Mouse (Mus musculus) G1E-ER4 (cell line): ENCODE data around the gene Shroom3. TPM values are rescaled to one million over a fixed set of nuclear protein-coding genes. Genes with fewer than 3 reads are reported as not detected.

ENCODE experiments used
- GATA1 ChIP-seq: IDR thresholded peaks from one replicate; pipeline ENCODE4 v1.8.0; 2012; ENCODE audit warnings: low read length, inconsistent platforms
- polyA plus RNA-seq: library from polyadenylated mRNA; stranded (reverse); fragments of >175 nt; gene quantifications from 2 replicates; pipeline ENCODE4 v1.2.3, GENCODE M21; 2012

Shroom3 gene
- polyA plus RNA-seq, 1 experiment, result not detected

DNA sequence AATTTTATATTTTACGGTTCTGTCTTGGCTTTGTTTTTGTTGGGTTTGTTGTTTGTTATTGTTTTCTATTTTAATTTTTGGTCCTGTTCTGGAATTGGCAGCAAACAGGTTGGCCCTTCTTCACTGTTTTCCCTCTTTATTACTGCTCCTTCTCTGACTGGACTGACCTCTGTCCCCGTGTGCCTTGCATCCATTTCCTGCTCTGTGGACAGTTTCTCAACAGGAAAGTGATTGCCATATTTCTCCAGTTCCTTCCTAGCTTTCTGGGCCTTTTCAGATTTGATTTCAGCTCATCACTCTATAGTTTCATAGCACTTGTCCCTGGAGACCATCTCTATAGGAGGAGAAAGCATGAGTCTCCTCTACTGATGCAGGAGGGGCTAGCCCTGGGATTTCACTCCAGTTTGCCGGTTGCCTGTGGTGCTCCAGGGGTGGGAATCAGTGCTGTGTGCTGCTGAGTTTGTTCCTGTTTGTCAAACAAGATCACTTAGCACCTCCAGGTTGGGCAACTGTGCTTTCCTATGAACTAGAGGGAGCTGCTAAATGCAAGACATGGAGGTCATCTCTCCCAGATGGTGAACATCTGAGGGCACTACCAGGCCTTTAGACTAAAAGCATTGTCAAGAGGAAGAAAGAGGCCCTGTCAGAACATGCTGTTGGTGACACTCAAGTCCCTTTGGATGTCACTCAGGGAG, 34.6 kb downstream of the Shroom3 start:
- TF ChIP-seq GATA1, result no peak

DNA sequence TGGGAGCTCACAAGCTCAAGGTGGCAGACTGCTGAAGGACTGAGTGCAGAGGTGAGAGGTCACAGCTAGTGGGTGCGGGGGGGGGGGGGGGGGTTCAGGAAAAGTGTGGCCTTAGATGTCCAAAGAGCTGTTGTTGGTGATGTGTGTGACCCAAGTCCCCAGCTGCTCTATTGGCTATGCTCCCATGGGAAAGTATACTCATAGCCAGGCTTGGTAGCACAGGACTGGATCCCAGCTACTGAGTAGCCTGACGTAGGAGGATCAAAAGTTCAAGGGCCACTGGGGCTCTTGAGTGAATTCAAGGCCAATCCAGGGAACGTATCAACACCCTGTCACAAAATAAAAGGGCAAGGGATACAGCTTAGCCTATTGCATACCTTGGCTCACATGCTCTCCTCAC, 35.6 kb downstream of the Shroom3 start:
- TF ChIP-seq GATA1, result no peak

DNA sequence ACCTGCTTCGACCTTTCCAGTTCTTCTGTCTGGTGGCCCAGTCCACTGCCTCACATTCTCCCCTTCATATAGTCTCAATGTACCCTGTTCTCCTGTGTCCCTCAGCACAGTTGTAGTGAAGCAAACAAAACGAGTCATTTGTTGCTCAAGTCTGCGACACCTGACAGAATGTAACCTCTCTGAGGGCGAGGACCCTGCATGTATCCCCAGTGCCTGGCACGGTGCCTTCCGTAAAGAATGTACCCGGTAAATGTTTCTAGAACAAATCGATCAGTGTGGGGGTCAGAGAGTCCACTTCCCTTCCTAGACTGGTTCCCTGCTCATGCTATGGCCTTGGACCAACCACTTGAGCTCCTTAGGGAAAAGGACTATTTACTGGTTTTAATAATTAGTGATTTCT, 38.4 kb downstream of the Shroom3 start:
- no peak for TF ChIP-seq GATA1

DNA sequence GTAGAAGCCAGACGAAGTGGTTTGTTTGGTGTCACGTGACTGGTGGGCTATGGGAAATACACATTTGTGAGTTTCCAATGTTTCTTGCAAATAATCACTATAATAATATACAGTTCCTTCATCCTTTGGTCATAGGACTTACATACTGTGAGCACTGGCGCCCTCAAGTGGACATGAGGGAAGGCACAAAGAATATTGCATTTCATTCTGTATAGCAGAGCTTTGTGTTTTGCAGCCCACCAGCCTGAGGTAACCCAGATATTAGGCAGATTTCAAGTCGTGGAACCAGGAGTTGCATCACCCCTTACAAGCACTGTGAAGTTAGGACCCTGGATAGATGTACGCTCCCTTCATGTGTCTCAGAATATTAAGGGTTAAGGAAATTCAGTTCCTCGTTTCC, 42.7 kb downstream of the Shroom3 start:
- no peak for TF ChIP-seq GATA1

DNA sequence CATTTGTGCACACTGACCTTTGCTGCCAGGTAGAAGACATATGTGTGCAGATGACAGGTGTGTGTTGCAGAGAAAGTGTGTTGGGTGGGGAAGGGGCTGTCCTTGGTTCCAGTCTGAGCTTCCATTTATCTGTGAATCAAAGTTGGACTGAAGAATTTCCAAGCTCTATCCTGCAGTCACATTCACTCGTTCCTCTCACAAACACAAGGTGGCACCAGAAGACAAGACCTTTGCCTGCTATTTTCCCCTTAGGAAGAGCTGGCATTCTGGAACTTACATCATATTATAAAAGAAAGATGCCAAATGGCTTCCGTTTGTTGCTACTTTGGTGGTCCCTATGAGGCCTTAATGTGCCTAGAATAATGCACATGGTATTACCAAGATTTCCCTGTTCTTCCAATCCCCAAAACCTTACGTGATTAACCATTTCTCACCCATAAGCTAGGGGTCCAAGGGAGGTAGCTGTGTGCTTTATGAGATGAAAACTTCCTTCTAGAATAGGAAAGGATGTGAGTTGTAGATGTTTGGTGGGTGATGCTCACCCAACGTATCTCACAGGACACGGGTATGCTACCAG, 45.1 kb downstream of the Shroom3 start:
- no peak for TF ChIP-seq GATA1

DNA sequence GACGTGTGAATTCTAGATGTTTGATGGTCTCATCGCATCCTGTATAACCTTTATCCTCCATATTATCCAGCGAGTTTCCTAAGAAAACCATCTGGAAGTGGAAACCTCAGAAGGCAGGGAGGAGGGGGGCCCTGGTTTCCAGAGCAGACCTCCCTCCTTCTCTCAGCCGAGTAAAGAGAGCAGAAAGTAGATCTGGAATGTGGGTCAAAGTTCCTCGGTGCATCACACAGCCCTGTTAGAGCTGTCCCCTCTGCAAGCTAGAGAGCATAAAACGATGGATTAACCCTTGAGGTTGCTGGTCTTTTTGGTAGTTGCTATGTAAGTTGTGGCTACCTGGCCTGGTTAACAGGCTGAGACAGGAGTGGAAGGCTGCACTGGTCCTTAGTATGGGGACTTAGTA, 46.0 kb downstream of the Shroom3 start:
- TF ChIP-seq GATA1, result no peak

DNA sequence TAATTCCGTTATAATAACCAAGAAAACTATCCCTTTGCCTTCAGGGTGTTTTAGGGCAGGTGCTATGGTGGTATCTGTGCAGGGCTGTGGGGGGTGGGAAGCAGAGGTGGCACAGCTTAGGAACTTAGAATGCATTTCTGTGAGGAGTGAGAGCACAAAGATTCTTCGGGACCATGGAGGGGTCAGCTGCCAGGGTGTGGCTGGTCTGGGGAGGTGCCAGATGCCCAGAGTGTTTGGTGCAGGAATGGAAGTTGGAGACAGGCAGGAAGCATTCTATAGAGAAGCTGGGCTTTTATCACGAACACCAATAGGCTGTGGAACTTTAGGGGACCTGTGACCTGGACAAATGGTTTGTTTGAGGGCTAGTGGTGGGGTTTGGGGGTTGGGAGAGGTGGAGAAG, 58.6 kb downstream of the Shroom3 start:
- TF ChIP-seq GATA1, result no peak

DNA sequence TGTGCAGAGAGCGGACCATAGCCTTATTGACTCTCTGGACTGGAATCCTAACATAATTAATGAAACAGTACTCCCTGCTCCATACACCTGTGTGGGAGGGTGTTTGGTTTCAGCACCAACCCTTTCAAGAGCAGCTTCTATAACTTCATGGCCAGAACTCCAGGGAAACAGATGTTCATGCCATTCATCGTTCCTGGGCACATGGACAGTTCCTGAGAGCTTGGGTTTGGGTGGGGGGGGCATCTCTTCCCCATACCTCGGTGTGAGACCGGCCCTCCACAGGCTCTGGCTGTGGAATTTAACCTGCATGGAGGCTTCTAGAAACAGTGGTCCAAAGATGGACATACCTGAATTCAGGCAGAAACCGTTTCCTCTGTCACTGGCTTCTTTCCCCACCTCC, 59.5 kb downstream of the Shroom3 start:
- TF ChIP-seq GATA1, result no peak

DNA sequence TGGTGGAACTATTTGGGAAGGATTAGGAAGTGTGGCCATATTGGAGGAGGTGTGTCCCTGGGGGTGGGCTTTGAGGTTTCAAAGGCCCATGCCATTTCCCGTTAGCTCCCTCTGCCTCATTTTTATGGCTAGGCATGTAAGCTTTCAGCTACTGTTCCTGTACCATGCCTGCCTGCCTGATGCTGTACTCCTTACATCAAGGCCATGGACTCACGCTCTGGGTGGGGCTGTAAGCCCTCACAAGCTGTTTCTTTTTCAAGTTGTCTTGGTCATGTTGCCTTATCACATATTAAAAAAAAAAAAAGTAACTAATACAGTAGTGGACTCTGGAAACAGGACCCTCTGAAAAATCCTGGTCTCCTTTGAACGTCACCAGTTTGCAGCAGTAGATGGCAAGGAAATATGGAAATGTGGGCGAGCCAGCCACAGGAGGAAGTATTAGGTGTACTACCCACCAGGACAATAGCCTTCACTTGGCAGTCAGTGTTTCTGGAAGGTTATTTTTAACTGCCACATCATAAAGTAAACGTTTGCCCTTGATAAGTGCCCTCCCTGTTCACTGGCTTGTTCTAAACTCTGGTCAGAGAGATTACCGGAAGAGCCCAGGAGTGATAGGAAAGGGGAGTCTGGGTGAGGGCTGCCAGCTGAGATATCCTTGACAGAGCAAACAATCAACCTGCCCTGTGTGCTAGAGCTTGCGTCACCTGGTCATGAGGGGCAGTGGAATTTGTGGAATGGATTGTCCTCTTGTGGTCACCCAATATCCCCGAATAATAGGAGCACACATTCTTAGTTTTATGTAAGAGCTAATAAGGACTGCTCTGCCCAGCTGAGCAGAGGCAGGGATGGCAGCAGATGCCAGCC, 62.4 kb downstream of the Shroom3 start:
- TF ChIP-seq GATA1, result no peak

DNA sequence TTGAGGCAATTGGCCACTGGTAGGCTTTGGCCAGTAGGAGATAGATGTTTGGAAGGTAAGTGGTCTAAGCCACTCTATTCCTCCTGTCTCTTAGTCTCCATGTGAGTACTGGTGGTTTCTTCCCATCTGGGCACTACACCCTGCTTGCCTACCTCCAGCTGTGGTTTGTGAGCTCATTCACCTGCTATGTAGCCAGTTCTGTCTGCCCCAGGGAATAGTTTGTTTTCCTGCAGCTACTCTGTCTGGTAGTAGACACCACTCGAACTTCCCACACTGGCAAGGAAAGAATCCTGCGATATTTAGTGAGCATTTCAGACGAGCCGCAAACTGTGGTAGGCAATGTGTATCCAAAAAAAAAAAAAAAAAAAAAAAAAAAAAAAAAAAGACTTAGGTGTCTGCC, 68.3 kb downstream of the Shroom3 start:
- no peak for TF ChIP-seq GATA1

DNA sequence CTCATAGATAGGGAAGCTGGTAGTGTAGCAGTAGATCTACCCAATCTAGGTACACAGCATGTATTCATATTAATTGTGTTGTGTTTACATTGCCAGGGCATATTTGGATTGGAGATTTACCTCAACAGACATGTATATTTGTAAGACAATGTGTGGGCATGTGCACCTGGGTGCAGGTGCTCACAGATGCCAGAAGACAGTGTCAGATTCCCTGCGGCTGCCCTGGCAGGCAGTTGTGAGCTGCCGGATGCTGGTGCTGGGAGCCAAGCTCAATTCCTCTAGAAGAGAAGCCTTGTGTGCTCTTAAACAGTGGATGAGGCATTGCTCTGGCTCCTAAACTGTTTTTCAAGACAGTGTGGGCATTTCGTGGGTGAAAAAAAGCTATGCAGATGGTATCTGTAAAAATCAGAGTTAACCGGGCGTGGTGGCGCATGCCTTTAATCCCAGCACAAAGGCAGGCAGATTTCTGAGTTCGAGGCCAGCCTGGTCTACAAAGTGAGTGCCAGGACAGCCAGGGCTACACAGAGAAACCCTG, 72.1 kb downstream of the Shroom3 start:
- TF ChIP-seq GATA1, result no peak

DNA sequence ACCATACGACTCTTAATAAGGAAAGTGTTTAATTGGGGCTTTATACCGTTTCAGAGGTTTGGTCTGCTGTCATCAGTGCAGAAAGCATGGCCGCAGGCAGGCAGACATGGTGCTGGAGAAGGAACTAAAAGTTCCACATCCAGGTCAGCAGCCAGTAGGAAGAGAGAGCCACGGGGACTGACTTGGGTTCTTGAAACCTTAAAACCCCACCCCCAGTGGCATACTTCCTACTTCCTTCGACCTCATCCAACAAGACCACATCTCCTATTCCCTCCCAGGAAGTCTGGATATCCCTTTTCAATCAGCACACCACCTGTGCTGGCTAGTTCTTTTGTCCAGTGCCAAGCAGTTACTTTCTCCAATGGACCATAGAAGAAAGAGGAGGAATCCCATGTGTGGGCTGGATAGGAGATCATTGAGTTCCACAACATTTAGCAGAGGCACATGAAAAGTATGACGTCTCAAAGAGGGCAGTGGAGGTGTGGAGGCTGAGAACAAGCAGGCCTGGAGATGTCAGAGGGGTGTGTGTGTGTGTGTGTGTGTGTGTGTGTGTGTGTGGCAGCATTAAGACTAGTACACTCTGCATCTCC, 76.0 kb downstream of the Shroom3 start:
- no peak for TF ChIP-seq GATA1

DNA sequence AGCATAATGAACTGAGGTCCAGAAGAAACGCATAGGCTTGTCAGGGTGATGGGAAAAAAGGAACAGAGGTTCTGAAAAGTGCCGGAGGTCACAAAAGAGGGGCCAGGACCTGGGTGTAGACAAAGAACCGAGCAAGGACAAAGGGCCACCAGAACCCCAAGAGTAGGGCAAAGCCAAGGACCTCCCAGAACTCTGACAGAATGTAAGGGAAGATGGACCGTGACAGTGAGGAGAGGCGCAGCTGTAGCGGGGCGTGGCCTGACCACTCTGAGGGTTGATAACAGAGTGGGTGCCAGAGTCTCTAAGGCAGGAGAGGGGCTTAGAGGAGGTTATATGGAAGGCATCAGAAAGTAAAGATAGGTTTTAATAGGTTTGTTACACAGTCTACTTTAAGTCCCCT, 77.3 kb downstream of the Shroom3 start:
- TF ChIP-seq GATA1, result no peak

DNA sequence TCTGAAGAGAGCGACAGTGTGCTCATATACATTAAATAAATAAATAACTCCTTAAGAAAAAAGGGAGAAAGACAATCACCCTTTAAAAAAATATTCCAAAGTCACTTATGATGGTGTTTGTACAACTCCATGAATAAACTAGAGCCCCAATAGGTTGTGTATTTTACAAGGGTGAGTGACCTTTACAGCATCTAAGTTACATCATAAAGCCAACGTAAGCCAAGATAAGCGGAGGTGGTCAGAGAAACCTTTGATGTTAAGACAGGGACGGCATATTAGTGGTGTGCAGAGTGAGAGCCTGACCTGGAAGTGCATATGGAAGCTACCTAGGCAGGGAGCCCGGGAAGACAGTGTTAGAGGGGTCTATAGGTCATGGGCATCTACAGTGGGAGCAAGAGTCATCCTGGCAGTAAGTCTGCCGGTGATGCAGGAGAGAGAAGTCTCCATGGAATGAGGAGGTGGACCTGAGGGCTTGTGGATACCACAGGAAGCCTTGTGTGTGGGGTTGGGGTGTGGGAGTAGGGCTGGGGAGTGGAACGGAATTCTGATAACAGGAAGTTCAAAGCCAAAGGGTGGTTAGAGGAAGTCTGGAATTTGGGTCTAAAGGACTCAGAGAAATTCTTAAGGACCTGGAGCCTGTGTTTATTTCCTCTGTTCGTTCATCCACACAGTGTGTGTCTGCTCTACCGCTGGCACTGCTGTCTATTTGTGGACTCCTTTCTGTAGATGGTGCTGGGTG, 78.5 kb downstream of the Shroom3 start:
- TF ChIP-seq GATA1, result no peak

DNA sequence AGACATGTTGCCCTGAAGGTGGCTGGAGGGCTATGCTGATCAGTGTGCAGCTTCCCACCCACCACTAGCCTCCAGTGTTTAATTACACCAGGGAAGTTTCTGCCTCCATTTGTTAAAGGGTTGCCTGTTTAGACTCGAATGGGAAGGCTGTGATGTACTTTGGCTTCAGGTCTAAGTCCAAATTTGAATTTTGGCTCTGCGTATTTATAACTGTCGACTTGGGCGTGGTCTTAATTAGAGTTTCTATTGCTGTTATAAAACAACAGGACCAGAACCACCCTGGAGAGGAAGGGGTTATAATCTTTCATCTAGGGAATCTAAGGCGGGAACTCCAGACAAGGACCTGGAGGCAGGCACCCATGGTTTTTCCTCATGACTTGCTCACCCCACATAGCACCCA, 79.2 kb downstream of the Shroom3 start:
- no peak for TF ChIP-seq GATA1
